Mouse (Mus musculus) hindlimb bud, embryonic 11.5 days (tissue): ENCODE measurements at regions not wholly inside any gene's neighbourhood (a gene's known extent, or its start where the extent isn't known, plus 50 kb on each side); places are given as distances from the start of the nearest gene placed in this dataset.
"Not testable (repeated sequence)": the region's sequence is repeated elsewhere in the genome, so short reads cannot be mapped to it uniquely, and the experiment has no call there.

Experiments used
- DNase-seq: peaks from one replicate; pipeline ENCODE4 v3.0.0-alpha.2; 2012; ENCODE audit warnings: low read depth, low spot score; ENCODE audit errors: extremely low spot score

DNA sequence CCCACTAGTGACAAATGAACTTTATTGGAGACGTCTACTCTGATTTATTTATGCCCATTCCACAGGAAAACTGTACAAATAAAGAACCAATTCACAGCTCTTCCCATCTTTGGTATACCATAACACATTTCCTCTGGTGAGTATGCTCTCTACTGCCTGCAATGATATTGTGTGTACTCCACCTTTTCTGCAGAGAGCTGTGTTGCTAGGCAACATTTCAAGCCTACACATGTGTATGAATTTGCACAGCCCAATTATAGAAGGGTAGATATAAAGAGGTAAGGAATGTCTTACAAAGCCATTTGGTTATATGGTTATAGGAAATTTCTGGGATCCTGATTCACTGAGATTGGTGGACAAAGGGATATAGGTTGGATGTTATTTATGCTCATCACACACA lies 227.4 kb downstream of the 4931408C20Rik start:
- no peak for DNase-seq

- DNase-seq: no peak
Measured at GRCm38 (mm10) chr1:26426383-26426782, 260.9 kb downstream of the 4931408C20Rik start.

- DNase-seq: peak; percentile 8
Measured at GRCm38 (mm10) chr1:26387938-26388897, 299.0 kb downstream of the 4931408C20Rik start.

DNA sequence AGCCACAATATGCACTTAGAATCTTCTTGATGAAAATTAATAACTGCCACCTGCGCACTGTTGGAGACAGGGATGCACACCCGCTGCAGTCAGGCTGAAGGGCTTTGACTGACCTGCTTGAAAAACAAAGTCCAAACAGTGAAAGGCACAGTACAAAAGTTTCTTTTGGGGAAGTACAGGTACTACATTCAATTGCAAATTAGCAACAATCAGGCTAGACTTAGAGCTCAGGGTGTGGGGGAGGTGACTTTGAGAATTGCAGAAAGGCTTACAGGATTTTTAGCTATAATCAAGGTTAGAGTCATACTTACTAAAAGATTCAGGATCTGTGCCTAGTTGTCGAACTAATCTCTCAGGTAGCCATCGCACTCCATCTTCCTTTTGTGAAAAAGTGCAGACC lies 346.7 kb downstream of the 4931408C20Rik start:
- DNase-seq: no peak

DNA sequence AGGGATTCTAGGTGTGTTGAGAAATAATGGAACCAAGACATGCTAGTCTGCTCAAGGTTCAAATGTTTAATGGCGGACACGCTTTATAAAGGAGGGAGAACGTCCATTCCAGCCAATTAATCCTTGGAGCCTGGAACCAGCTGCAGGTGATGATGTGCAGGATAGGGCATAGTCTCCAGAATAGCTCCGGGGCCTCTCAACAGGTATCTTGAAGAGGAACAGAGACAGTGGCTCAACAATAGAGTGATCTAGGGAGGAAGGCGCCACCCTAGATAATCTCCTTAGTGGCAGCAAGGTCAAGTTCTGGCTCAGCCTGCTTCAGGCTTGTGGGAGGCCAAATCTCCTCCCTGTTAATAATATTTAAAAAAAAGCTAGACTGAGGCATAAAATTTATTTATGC lies 347.4 kb downstream of the 4931408C20Rik start:
- DNase-seq: not testable (repeated sequence)

DNA sequence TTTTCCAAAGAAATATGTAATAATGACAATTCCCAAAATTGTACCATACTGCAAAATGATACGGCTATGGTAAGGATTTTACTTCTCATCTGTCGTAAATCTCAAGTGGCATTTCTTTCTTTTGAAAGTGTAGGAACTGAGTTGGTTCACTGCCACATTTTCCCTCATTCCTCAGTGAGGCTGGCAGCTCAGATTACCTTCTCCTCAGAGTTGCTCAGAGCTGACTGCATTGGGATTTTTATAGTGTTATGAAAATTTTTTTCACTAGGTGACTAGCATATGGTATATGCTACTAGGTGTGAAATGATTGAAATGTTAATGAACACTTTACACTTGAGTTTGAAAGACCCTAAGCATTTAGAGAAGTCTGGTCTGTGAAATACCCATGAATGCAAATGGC lies 397.7 kb downstream of the 4931408C20Rik start:
- DNase-seq: no peak

DNA sequence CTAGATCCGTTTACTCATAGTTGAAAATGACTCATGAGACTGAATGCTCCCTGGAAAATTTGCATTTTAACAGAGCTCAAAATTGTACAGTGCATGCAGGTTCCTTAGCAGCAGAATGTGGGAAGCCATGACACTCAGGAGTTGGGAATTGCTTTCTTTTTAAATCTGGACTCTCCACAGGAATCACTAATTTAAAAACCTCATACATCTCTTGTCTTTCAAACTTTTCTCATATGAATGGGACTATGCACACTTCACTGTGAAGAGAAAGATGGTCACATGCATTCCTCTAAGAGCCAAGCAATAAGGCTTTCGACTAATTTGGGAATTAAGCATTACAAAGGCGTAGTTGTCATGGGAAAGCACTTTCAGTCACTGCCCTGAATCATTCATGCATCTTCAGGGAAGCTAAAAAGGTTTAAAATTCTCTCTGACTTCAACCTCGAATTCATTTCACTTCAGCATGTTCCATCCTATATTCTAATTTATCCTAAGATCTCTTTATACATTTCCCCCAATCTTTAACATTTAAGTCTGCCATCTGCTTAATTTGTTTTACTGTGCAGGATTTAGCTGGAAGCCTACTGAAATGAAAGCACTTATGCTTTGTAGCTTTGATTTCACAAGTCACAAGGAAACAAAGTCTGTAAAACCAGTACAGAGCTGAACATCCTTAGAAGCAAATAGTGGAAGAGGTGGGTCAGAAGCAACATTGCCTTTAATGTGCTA lies 404.2 kb downstream of the 4931408C20Rik start:
- DNase-seq: no peak

DNA sequence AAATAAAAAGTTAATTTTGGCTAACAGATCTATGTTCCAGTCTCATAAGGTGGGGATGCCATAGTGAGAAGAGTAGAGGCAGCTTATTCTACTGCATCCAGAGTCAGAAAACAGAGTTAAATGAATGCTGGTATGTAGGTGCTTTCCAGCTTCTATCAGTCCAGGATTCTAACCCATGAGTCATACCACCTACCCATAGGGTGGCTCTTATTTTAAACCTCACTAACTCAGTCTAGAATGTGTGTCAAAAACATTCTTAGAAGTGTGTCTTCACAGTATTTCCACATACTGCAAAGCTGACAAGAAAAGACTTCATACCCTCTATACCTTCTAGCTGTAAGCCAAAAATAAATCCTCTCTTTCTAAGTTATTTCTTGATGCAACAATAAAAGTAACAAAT lies 410.7 kb downstream of the 4931408C20Rik start:
- DNase-seq: no peak

DNA sequence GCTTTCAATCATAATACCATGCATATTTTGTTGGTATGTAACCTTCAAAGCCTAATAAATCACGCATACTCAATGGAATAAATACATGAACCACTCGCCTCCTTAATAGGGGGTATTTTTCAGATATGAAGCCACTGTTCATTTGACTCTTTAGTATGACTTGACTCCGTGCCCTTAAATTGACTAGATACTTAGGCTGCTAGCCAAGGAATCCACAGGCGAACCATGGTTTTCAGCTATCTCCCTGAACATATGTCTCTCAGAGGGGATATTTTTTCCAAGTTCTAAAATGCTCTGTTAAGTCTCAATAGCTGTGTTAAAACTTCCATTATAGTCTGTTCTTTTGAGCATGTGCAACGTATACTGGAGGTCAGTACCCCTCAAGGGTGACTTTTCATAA lies 413.8 kb upstream of the Adgrb3 start:
- DNase-seq: no peak

GRCm38 (mm10) chr1:26229291-26230053 lies 400.0 kb upstream of the Adgrb3 start:
- DNase-seq: no peak

- no peak for DNase-seq
Measured at GRCm38 (mm10) chr1:26204443-26204842, 374.9 kb upstream of the Adgrb3 start.
